Mouse (Mus musculus): ENCODE results near the gene B3galt4. TPM values are rescaled to one million over a fixed set of nuclear protein-coding genes. Genes with fewer than 3 reads are reported as not detected.

B3galt4 gene
- polyA plus RNA-seq, 1 experiment: 4.1 TPM

GRCm38 (mm10) chr17:33959948-33960347, 8.7 kb upstream of the B3galt4 start:
- H3K27ac ChIP-seq (ENCODE audit: control insufficient read depth, insufficient read depth, low read depth, low read length, poor library complexity): no peak overlapping the region
- 95% methylated on average over 15 of the region's 15 CpGs for WGBS
- TF ChIP-seq POLR2A (IDR thresholded peaks at IDR 0.05; ENCODE audit: borderline replicate concordance, control insufficient read depth, low read depth, low read length): no peak
- TF ChIP-seq CTCF (IDR thresholded peaks at IDR 0.05; ENCODE audit: control insufficient read depth, insufficient read depth, low read length): no peak
- no peaks in the 10 kb centered on the region for H3K4me1 ChIP-seq (ENCODE audit: control insufficient read depth, insufficient read depth, low read length)
- H3K4me3 ChIP-seq (replicated peaks; ENCODE audit: control insufficient read depth, low read depth, low read length): no peak overlapping the region

DNA sequence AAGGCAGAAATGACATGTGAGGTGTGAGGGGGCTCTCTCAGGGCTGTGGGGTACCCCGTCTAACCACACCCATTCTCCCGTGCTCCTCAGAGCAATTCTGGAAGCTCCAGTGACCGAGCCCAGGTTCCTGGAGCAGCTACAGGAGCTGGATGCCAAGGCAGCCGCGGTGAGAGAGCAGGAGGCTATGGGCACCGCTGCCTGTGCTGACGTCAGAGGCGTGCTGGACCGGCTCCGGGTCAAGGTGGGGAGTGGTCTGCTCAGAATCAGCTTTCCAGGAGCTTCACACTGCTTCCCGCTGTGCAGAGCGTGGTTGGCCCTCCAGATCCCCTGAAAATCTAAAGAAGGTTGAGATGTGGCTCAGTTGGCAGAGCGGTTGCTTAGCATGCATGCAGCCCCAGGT, 7.8 kb upstream of the B3galt4 start:
- Histone ChIP-seq H3K4me1 (ENCODE audit: control insufficient read depth, insufficient read depth, low read length) (peaks cover 1% of the 10 kb centered on the region; the same call in 1 of the 2 replicates), H3K27ac (ENCODE audit: control insufficient read depth, insufficient read depth, low read depth, low read length, poor library complexity) (no peak overlapping the region), H3K4me3 (replicated peaks; ENCODE audit: control insufficient read depth, low read depth, low read length) (no peak overlapping the region)
- 94% methylated on average over 13 of the region's 13 CpGs for WGBS
- TF ChIP-seq POLR2A (IDR thresholded peaks at IDR 0.05; ENCODE audit: borderline replicate concordance, control insufficient read depth, low read depth, low read length): no peak
- TF ChIP-seq CTCF (IDR thresholded peaks at IDR 0.05; ENCODE audit: control insufficient read depth, insufficient read depth, low read length): no peak

GRCm38 (mm10) chr17:33958451-33958850, 7.2 kb upstream of the B3galt4 start:
- TF ChIP-seq CTCF (IDR thresholded peaks at IDR 0.05; ENCODE audit: control insufficient read depth, insufficient read depth, low read length): no peak
- TF ChIP-seq POLR2A (IDR thresholded peaks at IDR 0.05; ENCODE audit: borderline replicate concordance, control insufficient read depth, low read depth, low read length): no peak
- Histone ChIP-seq H3K27ac (ENCODE audit: control insufficient read depth, insufficient read depth, low read depth, low read length, poor library complexity) (no peak overlapping the region), H3K4me3 (replicated peaks; ENCODE audit: control insufficient read depth, low read depth, low read length) (no peak overlapping the region), H3K4me1 (ENCODE audit: control insufficient read depth, insufficient read depth, low read length) (peaks cover 1% of the 10 kb centered on the region; the same call in 1 of the 2 replicates)
- WGBS: 95% methylated on average over 11 of the region's 11 CpGs

- Histone ChIP-seq H3K27ac (ENCODE audit: control insufficient read depth, insufficient read depth, low read depth, low read length, poor library complexity) (no peak overlapping the region), H3K4me1 (ENCODE audit: control insufficient read depth, insufficient read depth, low read length) (peaks cover 1% of the 10 kb centered on the region; the same call in 1 of the 2 replicates), H3K4me3 (replicated peaks; ENCODE audit: control insufficient read depth, low read depth, low read length) (no peak overlapping the region)
- WGBS: 68% methylated on average over 6 of the region's 6 CpGs
- TF ChIP-seq POLR2A (IDR thresholded peaks at IDR 0.05; ENCODE audit: borderline replicate concordance, control insufficient read depth, low read depth, low read length) (no peak), CTCF (IDR thresholded peaks at IDR 0.05; ENCODE audit: control insufficient read depth, insufficient read depth, low read length) (no peak)
Observed at GRCm38 (mm10) chr17:33957493-33957892, 6.2 kb upstream of the B3galt4 start.

GRCm38 (mm10) chr17:33956336-33956735, 5.0 kb upstream of the B3galt4 start:
- TF ChIP-seq CTCF (IDR thresholded peaks at IDR 0.05; ENCODE audit: control insufficient read depth, insufficient read depth, low read length): no peak
- TF ChIP-seq POLR2A (IDR thresholded peaks at IDR 0.05; ENCODE audit: borderline replicate concordance, control insufficient read depth, low read depth, low read length): no peak
- 6% methylated on average over 10 of the region's 10 CpGs for WGBS
- Histone ChIP-seq H3K4me1 (ENCODE audit: control insufficient read depth, insufficient read depth, low read length) (peaks cover 1% of the 10 kb centered on the region; the same call in 1 of the 2 replicates), H3K27ac (ENCODE audit: control insufficient read depth, insufficient read depth, low read depth, low read length, poor library complexity) (peak overlapping the region; percentile 92), H3K4me3 (replicated peaks; ENCODE audit: control insufficient read depth, low read depth, low read length) (peak overlapping the region; percentile 95)

GRCm38 (mm10) chr17:33955555-33956214, 4.4 kb upstream of the B3galt4 start, which contains the start of the genes Vps52 and Rps18:
Gene Vps52, plus strand, starts transcription at chr17:33955812.
Gene Rps18, minus strand, starts transcription at chr17:33956001.
- WGBS: under 1% methylated on average over 50 of the region's 50 CpGs
- TF ChIP-seq CTCF (IDR thresholded peaks at IDR 0.05; ENCODE audit: control insufficient read depth, insufficient read depth, low read length) (no peak), POLR2A (IDR thresholded peaks at IDR 0.05; ENCODE audit: borderline replicate concordance, control insufficient read depth, low read depth, low read length) (peak; percentile 94)
- H3K4me1 ChIP-seq (ENCODE audit: control insufficient read depth, insufficient read depth, low read length): peaks cover 1% of the 10 kb centered on the region; the same call in 1 of the 2 replicates
- H3K4me3 ChIP-seq (replicated peaks; ENCODE audit: control insufficient read depth, low read depth, low read length): peak within 1 kb of the TSS; percentile 95
- peak within 1 kb of the TSS; percentile 92 for H3K27ac ChIP-seq (ENCODE audit: control insufficient read depth, insufficient read depth, low read depth, low read length, poor library complexity)

DNA sequence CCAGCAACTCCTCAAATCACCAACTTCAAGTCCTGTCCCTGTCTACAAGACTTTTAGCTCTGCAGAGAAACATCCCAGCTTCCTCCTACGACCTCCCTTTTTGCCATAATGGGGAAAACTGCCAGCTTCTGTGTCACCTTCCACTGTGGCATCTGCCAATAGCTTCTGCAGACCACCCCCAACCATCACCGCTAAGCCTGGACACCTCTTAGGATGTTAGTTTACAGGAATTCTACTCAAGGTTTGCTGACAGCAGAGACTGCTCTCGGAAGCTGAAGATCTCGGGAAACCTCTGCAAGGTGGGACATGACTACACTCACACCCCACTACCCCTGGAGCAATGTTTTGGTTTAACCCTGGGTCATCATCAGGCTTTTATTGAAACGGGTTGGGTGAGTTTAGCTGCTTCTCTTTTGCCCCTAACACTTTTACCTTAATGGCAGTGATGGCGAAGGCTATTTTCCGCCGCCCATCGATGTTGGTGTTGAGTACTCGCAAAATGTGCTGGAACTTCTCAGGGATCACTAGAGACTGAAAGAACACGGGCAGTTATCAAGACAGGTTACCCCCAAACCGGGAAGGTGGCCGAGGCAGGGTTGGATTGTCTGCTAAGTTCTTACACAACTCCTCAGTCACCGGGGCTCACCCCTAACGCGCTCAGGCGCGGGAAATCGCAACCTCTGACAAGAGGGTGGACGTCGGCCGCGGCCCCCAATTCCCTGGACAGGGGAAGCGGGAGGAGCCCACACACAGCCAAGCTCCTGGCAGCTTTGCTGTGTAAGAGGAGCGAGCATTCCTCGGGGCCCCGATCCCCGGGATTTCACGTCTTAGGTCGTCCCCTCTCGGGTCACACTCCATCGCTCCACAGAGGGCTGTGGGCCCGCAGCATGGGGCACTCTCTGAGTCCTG, 3.6 kb upstream of the B3galt4 start:
- WGBS: under 1% methylated on average over 33 of the region's 33 CpGs
- H3K4me1 ChIP-seq (ENCODE audit: control insufficient read depth, insufficient read depth, low read length): peaks cover 3% of the 10 kb centered on the region
- peak overlapping the region; percentile 65 for H3K4me3 ChIP-seq (replicated peaks; ENCODE audit: control insufficient read depth, low read depth, low read length)

More for the DNA sequence above, 3.6 kb upstream of the B3galt4 start:
- H3K27ac ChIP-seq (ENCODE audit: control insufficient read depth, insufficient read depth, low read depth, low read length, poor library complexity): peak overlapping the region; percentile 92
- no peak for TF ChIP-seq CTCF (IDR thresholded peaks at IDR 0.05; ENCODE audit: control insufficient read depth, insufficient read depth, low read length)
- no peak for TF ChIP-seq POLR2A (IDR thresholded peaks at IDR 0.05; ENCODE audit: borderline replicate concordance, control insufficient read depth, low read depth, low read length)
